Mouse (Mus musculus) cerebellum, adult 2 months (tissue): ENCODE measurements around the gene Btn1a1.

Experiments used
- CTCF ChIP-seq: fragments of 200-500 bp; IDR thresholded peaks from 2 replicates; pipeline ENCODE4 v1.5.1; 2011; ENCODE audit warnings: low read depth, mild to moderate bottlenecking, control low read depth, low read length, moderate library complexity, borderline replicate concordance; ENCODE audit not compliant: insufficient read depth
- POLR2A ChIP-seq: fragments of 200-500 bp; IDR thresholded peaks from 2 replicates; pipeline ENCODE4 v1.6.1; 2011; ENCODE audit warnings: low read length, control low read depth, borderline replicate concordance; ENCODE audit not compliant: insufficient read depth

GRCm38 (mm10) chr13:23502916-23503315, 37.2 kb upstream of the Btn1a1 start:
- TF ChIP-seq CTCF (no peak), POLR2A (no peak)
